Mouse (Mus musculus): ENCODE results near the gene Erc1.

GRCm38 (mm10) chr6:119883151-119883550 lies 35.2 kb upstream of the Erc1 start:
- TF ChIP-seq CTCF (IDR thresholded peaks at IDR 0.05; ENCODE audit: low read depth), result no peak
- no peak for TF ChIP-seq EP300 (IDR thresholded peaks at IDR 0.05; ENCODE audit: low read depth)

Measured in liver, postnatal 0 days (tissue).